Mouse (Mus musculus): ENCODE measurements around the gene 9030612E09Rik.

DNA sequence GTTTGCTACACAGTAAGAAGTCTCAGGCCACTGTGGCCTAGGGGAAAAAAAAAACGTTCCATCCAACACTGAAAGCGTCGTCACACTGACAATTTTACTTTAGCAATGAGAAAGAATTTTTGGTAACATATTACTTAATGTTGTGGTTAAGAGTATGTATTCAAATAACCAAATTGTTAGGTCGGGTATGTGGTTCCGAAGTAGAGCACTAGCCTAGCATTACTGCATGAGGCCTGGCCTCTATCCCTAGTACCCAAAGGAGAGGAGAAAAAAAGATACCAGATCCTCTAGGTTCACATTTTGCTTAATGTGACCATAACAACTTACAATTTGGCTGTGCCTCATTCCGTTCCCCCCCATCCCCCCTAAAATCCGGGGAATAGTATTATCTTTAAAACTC lies 46.0 kb downstream of the 9030612E09Rik start:
- TF ChIP-seq CTCF (IDR thresholded peaks at IDR 0.05; ENCODE audit: low read depth) (no peak), EP300 (IDR thresholded peaks at IDR 0.05; ENCODE audit: low read depth) (no peak)
